ENCODE assay signal across 16 mouse cellular contexts in genomic region chr9:77429230-77430015, GRCm38 (mm10).
DNase-seq lines count a peak whose midpoint lies in the region; ATAC-seq and TF ChIP-seq lines count a peak whose summit lies in the region.
"Had no signal": no experiment of that assay in that cellular context is flagged by ENCODE, and none has a peak within 500 bp of the region (broad histone marks: within the 10 kb centered on the region; RNA-seq: fewer than 3 reads in every experiment).

No protein-coding gene starts in this region.

- H3K36me3 ChIP-seq in embryonic facial prominence, embryonic 12.5 days, result peaks cover 10% of the 10 kb centered on the region
- peaks cover 19% of the 10 kb centered on the region for H3K36me3 ChIP-seq in embryonic facial prominence, embryonic 10.5 days (replicated peaks)
- H3K36me3 ChIP-seq in kidney, embryonic 15.5 days, result peaks cover 33% of the 10 kb centered on the region
- peaks cover 15% of the 10 kb centered on the region for H3K36me3 ChIP-seq in small intestine, adult 2 months (ENCODE audit: control insufficient read depth, insufficient read depth, low read length)
- H3K36me3 ChIP-seq: forebrain, embryonic 15.5 days; neural tube, embryonic 12.5 days had no signal

- no peak for ATAC-seq in embryonic facial prominence, embryonic 12.5 days (ENCODE audit: insufficient number of reproducible peaks, insufficient read depth, low FRiP score, low TSS enrichment)
- no peak for ATAC-seq in kidney, embryonic 15.5 days (replicated peaks; ENCODE audit: low FRiP score)
- no peak for ATAC-seq in frontal cortex, adult (ENCODE audit: low TSS enrichment)
- ATAC-seq: forebrain, embryonic 15.5 days; intestine, embryonic 16.5 days had no signal

- H3K4me2 ChIP-seq in embryonic facial prominence, embryonic 12.5 days (replicated peaks), result no peak overlapping the region
- no peak overlapping the region for H3K4me2 ChIP-seq in kidney, embryonic 15.5 days
- H3K4me2 ChIP-seq: forebrain, embryonic 15.5 days; neural tube, embryonic 12.5 days had no signal

- WGBS in embryonic facial prominence, embryonic 12.5 days, result 70% methylated on average over 11 of the region's 11 CpGs
- WGBS in embryonic facial prominence, embryonic 10.5 days, result 77% methylated on average over 11 of the region's 11 CpGs
- WGBS in kidney, embryonic 15.5 days, result 57% methylated on average over 11 of the region's 11 CpGs
- WGBS in small intestine, adult 2 months, result 37% methylated on average over 11 of the region's 11 CpGs

- no peaks in the 10 kb centered on the region for H3K27me3 ChIP-seq in embryonic facial prominence, embryonic 12.5 days
- H3K27me3 ChIP-seq in embryonic facial prominence, embryonic 10.5 days (replicated peaks; ENCODE audit: low read depth, poor library complexity, severe bottlenecking), result no peaks in the 10 kb centered on the region
- H3K27me3 ChIP-seq in kidney, embryonic 15.5 days, result no peaks in the 10 kb centered on the region
- no peaks in the 10 kb centered on the region for H3K27me3 ChIP-seq in small intestine, adult 2 months (ENCODE audit: control insufficient read depth, insufficient read depth, low read length)
- H3K27me3 ChIP-seq: forebrain, embryonic 15.5 days; neural tube, embryonic 12.5 days had no signal

- DNase-seq in embryonic facial prominence, embryonic 10.5 days (ENCODE audit: low spot score), result no peak
- DNase-seq in kidney, postnatal 36 days, result peak; percentile 34 to 35
- peak; percentile 30 for DNase-seq in heart, postnatal 4 days
- DNase-seq in embryo, embryonic 9.5 days (ENCODE audit: extremely low spot score), result no peak
- DNase-seq: cerebellum, adult 18-20 months; gastrocnemius, postnatal 36 days; midbrain, embryonic 14.5 days; spleen, adult 18-20 months had no signal

- no peak overlapping the region for H3K4me3 ChIP-seq in embryonic facial prominence, embryonic 12.5 days
- no peak overlapping the region for H3K4me3 ChIP-seq in embryonic facial prominence, embryonic 10.5 days
- H3K4me3 ChIP-seq in kidney, embryonic 15.5 days (replicated peaks), result no peak overlapping the region
- H3K4me3 ChIP-seq in small intestine, adult 2 months (ENCODE audit: low read depth, low read length), result no peak overlapping the region
- H3K4me3 ChIP-seq: forebrain, embryonic 15.5 days; neural tube, embryonic 12.5 days had no signal

- 0 out of 2 replicates have a peak overlapping the region, but pooled peaks have one; percentile 7 for H3K27ac ChIP-seq in embryonic facial prominence, embryonic 12.5 days
- no peak overlapping the region; the same call in 1 of the 2 replicates for H3K27ac ChIP-seq in embryonic facial prominence, embryonic 10.5 days (replicated peaks)
- no peak overlapping the region for H3K27ac ChIP-seq in kidney, embryonic 15.5 days
- H3K27ac ChIP-seq in small intestine, adult 2 months (ENCODE audit: insufficient read depth, low read depth, low read length), result peak overlapping the region; percentile 33; the same call in 1 of the 2 replicates
- H3K27ac ChIP-seq: forebrain, embryonic 15.5 days; liver, embryonic 14.5 days; neural tube, embryonic 12.5 days had no signal

- TF ChIP-seq CTCF in small intestine, adult 2 months (IDR thresholded peaks at IDR 0.05; ENCODE audit: extremely low read depth, insufficient read length, insufficient replicate concordance, low read depth, low read length), result no peak

- H3K4me1 ChIP-seq in embryonic facial prominence, embryonic 12.5 days, result peaks cover 29% of the 10 kb centered on the region
- H3K4me1 ChIP-seq in embryonic facial prominence, embryonic 10.5 days, result peaks cover 44% of the 10 kb centered on the region
- H3K4me1 ChIP-seq in kidney, embryonic 15.5 days, result peaks cover 47% of the 10 kb centered on the region
- peaks cover 26% of the 10 kb centered on the region for H3K4me1 ChIP-seq in small intestine, adult 2 months (ENCODE audit: control insufficient read depth, insufficient read depth, insufficient read length, low read length)

- TF ChIP-seq POLR2A in small intestine, adult 2 months (IDR thresholded peaks at IDR 0.05; ENCODE audit: low read depth, low read length), result no peak

- H3K9me3 ChIP-seq in embryonic facial prominence, embryonic 12.5 days, result no peaks in the 10 kb centered on the region
- no peaks in the 10 kb centered on the region for H3K9me3 ChIP-seq in embryonic facial prominence, embryonic 10.5 days
- H3K9me3 ChIP-seq in kidney, embryonic 15.5 days (replicated peaks), result no peaks in the 10 kb centered on the region
- H3K9me3 ChIP-seq: forebrain, embryonic 15.5 days; neural tube, embryonic 12.5 days had no signal

- no peak overlapping the region for H3K9ac ChIP-seq in embryonic facial prominence, embryonic 12.5 days
- no peak overlapping the region for H3K9ac ChIP-seq in kidney, embryonic 15.5 days
- H3K9ac ChIP-seq: forebrain, embryonic 15.5 days; liver, embryonic 14.5 days; neural tube, embryonic 12.5 days had no signal

Comparison
In these comparisons a context has a peak if more than half of its experiments do, and no peak if none do; other contexts are left out.
1. H3K27ac ChIP-seq: peak in embryonic facial prominence, embryonic 12.5 days (single experiment) and small intestine, adult 2 months (single experiment); none in embryonic facial prominence, embryonic 10.5 days (single experiment) and kidney, embryonic 15.5 days (single experiment).
2. DNase-seq: peak in kidney, postnatal 36 days (2 of 2) and heart, postnatal 4 days (single experiment); none in embryonic facial prominence, embryonic 10.5 days (single experiment) and embryo, embryonic 9.5 days (single experiment).